Mouse (Mus musculus): Measurements from ENCODE around the gene Oosp2.

Gene Oosp2

GRCm38 (mm10) chr19:11602026-11602425 is 58.3 kb downstream of the Oosp2 start:
- peak in 1 of 2 experiments; percentile 1 for DNase-seq

DNA sequence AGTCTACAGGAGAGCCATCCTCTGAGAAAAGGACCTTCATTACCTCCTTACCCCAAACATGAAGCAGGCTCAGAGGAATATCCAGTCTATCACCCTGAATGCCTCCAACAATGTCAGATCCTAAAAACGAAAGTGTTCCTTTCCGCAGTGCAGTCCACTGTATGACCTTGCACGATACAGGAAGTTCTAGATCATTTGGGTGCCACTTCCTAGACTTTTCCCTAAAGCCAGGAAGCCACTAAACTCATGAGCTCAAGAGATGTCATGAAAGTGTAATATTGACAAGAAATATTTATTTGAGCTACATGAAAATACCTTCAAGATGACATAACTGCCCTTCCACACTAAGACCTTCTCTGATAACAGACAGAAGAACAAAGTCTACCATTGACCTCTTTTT is 59.0 kb downstream of the Oosp2 start:
- DNase-seq: no peak

All from cerebellum, adult 18-20 months (tissue).